Mouse (Mus musculus): ENCODE results near the gene Golga4.

- TF ChIP-seq POLR2A (IDR thresholded peaks at IDR 0.05; ENCODE audit: low read depth, low read length) (no peak), CTCF (IDR thresholded peaks at IDR 0.05; ENCODE audit: borderline replicate concordance, insufficient read depth, low read length) (no peak)
These were observed 117.4 kb downstream of the Golga4 start for GRCm38 (mm10) chr9:118623483-118623882.
